Mouse (Mus musculus) WW6 (cell line): Measurements from ENCODE around the gene Ip6k2.
A peak's percentile ranks its signal among the peaks of the same experiment; 100 is the strongest.

Experiments
- DNase-seq: peaks from one replicate; pipeline ENCODE4 v3.0.0-alpha.2; 2013; ENCODE audit warnings: low read depth, low spot score

Gene Ip6k2

DNA sequence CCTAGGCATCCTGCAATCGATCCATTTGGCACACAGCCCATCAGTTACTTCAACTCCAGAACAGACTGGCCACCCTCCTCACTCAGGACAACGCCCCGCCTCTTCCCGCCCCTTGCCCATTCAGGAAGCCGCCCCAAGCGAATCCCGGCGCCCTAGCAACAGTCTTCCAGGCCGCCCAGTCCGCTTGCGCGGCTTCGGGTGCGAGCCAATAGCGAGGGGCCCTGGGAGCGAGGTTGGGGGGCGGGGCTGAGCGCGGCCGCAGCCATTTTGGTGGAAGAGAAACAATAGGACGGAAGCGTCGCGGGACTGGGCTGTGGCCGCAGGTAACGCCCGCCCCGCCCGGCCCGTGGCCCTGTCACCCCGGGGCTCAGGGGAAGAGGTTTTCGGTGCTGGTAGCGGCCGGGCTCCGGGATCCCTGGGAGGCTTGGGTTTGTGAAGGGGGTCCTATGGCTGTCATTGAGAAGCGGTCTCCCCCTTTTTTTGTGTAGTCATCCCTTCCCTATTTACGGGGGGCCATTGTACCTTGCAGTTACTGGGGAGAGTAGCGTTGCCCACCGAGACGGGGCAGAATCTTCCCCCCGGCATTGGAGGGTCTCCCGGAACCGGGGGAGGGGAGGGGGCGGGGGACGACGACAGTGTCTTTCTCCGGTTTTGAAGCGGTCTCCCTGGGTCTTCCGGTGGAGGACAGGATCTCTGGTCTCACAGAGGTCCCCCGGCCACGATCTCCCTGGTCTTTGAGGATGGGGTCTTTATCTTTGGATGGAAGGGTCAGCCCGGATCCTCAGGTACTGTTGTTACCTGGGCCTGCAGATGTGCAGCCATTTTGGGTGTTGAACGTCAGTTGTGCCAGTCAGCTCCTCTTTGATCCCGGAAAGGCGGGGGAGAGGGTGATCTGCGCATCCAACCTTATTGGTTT is at the start of gene Ip6k2:
Gene Ip6k2 (plus strand): TSS at position 249 of the 916 bp plus-strand sequence.
- peak; percentile 94 for DNase-seq

- no peak for DNase-seq
These were observed 49.0 kb upstream of the Ip6k2 start for GRCm38 (mm10) chr9:108734626-108735025.

- no peak for DNase-seq
These were observed 44.4 kb upstream of the Ip6k2 start for GRCm38 (mm10) chr9:108739239-108739638.

- no peak for DNase-seq
These were observed 43.5 kb upstream of the Ip6k2 start for GRCm38 (mm10) chr9:108740062-108740461.

DNA sequence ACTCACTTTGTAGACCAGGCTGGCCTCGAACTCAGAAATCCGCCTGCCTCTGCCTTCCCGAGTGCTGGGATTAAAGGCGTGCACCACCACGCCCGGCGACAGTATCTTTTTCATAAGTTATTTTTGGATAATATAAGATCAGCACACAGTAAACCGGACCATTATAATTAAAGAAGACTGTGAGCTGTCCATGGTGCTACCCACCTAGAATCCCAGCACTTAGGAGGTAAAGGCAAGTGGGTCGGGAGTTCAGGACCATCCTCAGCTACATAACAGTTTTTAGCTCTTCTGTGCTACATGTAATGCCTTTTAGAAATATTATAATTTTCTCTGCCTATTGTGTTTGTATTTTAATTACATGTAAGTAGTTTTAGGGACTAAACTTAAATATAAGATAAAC is 41.5 kb upstream of the Ip6k2 start:
- DNase-seq, result no peak

GRCm38 (mm10) chr9:108746876-108747499 is 36.6 kb upstream of the Ip6k2 start:
- DNase-seq, result no peak

GRCm38 (mm10) chr9:108747694-108748093 is 35.9 kb upstream of the Ip6k2 start:
- DNase-seq, result no peak

- DNase-seq, result no peak
These were observed 34.9 kb upstream of the Ip6k2 start for GRCm38 (mm10) chr9:108748600-108749183.

- DNase-seq, result no peak
These were observed 33.0 kb upstream of the Ip6k2 start for GRCm38 (mm10) chr9:108750616-108751015.

- DNase-seq, result no peak
These were observed 31.3 kb upstream of the Ip6k2 start for GRCm38 (mm10) chr9:108752142-108752920.

DNA sequence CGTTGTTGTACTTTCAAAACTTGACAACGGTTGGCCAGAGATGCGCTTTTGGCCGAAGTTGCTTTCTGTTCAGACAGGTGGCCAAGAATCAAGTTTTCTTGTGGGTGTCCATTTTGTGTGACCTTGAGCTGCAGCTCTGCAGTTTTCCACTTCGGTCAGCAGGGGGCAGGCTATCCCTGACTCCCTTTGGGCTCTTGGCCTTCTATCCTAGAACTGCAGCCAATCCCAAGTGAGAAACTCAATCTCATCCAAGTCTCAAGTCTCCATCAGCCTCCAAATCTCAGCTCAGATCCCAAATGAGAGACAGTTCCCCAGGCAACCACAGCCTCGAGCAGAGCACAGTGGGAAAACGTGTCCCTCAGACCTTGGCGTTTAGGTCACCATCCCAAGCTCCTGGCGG is 30.3 kb upstream of the Ip6k2 start:
- peak; percentile 77 for DNase-seq

DNA sequence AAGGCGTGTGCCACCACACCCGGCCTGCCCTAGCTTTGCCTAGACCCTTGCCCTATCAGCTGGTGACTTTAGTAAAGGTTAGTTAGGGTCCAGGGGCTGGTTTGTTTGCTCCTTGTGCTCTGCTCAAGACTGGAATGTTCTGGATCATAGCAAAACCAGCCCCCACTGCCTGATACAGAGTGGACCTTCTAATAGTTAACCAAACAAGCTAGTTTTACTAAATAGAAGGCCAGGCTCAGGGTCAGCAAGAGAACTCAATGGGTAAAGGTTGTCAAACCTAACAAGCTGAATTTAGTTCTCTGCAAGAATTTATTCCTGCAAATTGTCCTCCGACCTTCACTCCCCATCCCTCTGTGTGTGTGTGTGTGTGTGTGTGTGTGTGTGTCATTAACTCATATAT is 29.6 kb upstream of the Ip6k2 start:
- no peak for DNase-seq

GRCm38 (mm10) chr9:108754423-108754822 is 29.2 kb upstream of the Ip6k2 start:
- no peak for DNase-seq

DNA sequence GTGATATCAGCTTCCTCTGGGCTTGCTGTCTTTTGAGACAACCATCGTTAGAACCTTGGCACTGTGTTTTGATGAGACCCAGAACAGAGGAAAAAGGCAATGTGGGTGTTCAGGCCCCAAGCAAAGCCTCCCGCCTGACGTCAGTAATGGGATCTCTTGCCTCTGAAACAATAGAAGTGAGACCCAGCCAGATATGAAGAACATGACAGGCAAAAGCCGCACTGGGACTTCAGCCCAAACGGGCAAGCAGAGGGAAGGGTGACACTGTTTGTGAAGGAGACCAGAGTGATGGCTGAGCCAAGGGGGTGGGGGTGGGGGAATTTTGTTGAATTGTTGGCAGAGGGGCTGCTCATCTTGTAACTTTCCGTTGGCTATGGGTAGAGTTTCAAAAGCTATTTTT is 26.2 kb upstream of the Ip6k2 start:
- DNase-seq, result no peak

DNA sequence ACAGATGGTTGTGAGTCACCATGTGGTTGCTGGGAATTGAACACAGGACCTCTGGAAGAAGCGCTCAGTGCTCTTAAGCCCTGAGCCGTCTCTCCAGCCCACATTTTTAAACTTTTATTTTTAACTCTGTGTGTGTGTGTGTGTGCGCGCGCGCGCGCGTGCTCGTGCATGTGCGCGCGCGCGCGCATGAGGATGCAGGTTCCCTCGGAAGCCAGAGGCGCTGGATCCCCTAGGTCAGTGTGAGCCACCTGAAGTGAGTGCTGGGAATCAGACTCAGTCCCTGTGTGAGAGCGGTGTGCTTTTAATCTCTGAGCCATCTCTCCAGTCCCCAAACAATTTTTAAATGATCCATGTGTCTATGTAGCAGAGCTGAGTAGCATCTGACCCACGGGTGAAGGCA is 24.5 kb upstream of the Ip6k2 start:
- DNase-seq, result no peak

DNA sequence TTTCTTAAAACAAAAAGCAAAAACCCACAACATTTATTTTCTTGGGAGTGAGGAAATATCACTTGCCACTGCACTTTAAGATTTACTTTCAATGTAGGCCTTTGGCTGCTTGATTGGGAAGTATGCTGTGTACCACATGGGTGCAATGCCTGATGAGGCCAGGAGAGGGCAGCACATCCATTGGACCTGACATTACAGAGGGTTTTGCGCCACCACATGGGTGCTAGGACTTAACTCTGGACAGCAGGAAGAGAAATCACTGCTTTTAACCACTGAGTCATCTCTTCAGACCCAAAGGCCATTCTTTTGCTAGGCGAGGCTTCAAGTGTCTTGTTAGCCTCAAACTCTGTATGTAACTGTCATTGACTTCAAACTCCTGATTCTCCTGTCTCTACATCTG is 23.8 kb upstream of the Ip6k2 start:
- peak; percentile 77 for DNase-seq

GRCm38 (mm10) chr9:108761561-108761960 is 22.0 kb upstream of the Ip6k2 start:
- no peak for DNase-seq

DNA sequence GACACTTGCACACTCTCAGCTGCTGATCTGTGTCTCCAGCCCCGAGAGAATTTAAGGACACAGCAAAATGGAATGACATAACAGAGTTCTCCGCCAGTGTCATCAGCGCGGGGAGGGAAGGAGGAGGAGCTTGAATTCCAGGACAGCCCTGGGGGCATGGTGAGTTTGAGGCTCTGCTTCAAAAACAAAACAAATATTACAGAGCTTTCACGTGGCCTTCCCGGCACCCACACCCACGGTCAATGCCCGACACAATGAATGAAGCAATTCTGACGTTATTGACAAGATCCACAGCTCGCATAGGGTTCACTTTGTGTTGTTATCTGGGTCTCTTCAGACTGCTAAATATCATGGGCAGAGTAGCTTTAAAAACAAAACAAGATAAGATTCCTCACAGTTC is 18.6 kb upstream of the Ip6k2 start:
- DNase-seq, result no peak

DNA sequence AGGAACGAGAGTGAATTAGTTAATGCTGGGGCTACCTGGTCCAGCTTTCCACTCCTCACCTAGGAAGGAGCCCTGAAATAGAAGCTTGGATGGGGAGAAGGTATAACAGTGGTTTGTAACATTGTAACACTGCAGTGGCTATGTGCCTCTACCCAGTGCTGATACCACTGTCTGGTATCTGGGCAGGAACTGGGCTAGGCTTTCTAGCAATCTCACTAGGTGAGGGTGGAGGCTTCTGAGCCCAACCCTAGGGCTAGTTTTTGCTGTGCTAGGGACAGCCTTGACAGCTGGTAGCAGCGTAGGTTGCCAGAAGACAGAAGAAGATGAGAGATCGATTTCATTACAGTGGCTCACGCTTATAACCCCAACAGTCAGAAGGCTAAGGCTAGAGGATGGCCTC is 7.0 kb upstream of the Ip6k2 start:
- DNase-seq, result no peak

DNA sequence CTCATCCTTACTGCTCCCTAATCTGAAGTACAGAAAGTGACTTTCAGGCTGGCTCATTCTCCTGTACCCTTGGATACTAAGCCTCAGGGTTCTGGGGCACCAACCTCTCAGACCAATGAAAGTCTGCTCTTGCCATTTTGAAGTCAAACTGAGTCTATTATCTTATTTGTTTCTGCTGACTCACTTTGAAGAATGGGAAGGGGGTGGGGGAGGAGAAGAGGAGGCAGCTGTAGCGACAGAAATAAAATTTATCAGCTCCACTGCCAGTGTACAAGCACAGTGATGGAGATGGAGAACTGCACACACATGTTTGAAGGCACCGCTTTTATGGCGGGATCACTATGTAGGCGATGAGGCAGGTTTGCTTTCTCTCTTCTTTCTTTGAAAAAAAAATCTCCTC is 6.3 kb upstream of the Ip6k2 start:
- no peak for DNase-seq

- DNase-seq, result no peak
These were observed 2.6 kb upstream of the Ip6k2 start for GRCm38 (mm10) chr9:108780959-108781358.

GRCm38 (mm10) chr9:108781891-108782290 is 1.7 kb upstream of the Ip6k2 start:
- no peak for DNase-seq
